Mouse (Mus musculus) B cell, adult 2 months (primary cell): ENCODE results near the gene Odf3l1.

Experiments
- DNase-seq, 2 experiments: peaks; one replicate each; pipeline ENCODE4 v3.0.0; 2022

The Odf3l1 gene

GRCm38 (mm10) chr9:56881539-56882082, 17.1 kb upstream of the Odf3l1 start:
- no peak for DNase-seq

GRCm38 (mm10) chr9:56880790-56881189, 16.3 kb upstream of the Odf3l1 start:
- no peak for DNase-seq

- DNase-seq: no peak
Observed at GRCm38 (mm10) chr9:56877284-56877683, 12.8 kb upstream of the Odf3l1 start.

- DNase-seq: no peak
Observed at GRCm38 (mm10) chr9:56876784-56877183, 12.3 kb upstream of the Odf3l1 start.

- no peak for DNase-seq
Observed at GRCm38 (mm10) chr9:56873097-56873496, 8.6 kb upstream of the Odf3l1 start.

GRCm38 (mm10) chr9:56872105-56872903, 7.8 kb upstream of the Odf3l1 start:
- no peak for DNase-seq

GRCm38 (mm10) chr9:56871191-56871590, 6.7 kb upstream of the Odf3l1 start:
- no peak for DNase-seq

- no peak for DNase-seq
Observed at GRCm38 (mm10) chr9:56870778-56871177, 6.3 kb upstream of the Odf3l1 start.

GRCm38 (mm10) chr9:56869552-56869951, 5.1 kb upstream of the Odf3l1 start:
- no peak for DNase-seq

- DNase-seq: no peak
Observed at GRCm38 (mm10) chr9:56868292-56868691, 3.8 kb upstream of the Odf3l1 start.

GRCm38 (mm10) chr9:56866430-56866829, 2.0 kb upstream of the Odf3l1 start:
- no peak for DNase-seq

- no peak for DNase-seq
Observed at GRCm38 (mm10) chr9:56865673-56866400, 1.4 kb upstream of the Odf3l1 start.

GRCm38 (mm10) chr9:56864832-56865231, 353 bp upstream of the Odf3l1 start, which contains the start of gene Cspg4:
TSS of gene Cspg4 (plus strand) at chr9:56865033.
- DNase-seq: no peak

- DNase-seq: no peak
Observed at GRCm38 (mm10) chr9:56862863-56863262, 1.6 kb downstream of the Odf3l1 start.

GRCm38 (mm10) chr9:56860486-56861269, 3.8 kb downstream of the Odf3l1 start:
- no peak for DNase-seq

GRCm38 (mm10) chr9:56860035-56860434, 4.4 kb downstream of the Odf3l1 start:
- DNase-seq: no peak

- no peak for DNase-seq
Observed at GRCm38 (mm10) chr9:56857463-56857862, 7.0 kb downstream of the Odf3l1 start.

GRCm38 (mm10) chr9:56851778-56852177, 12.7 kb downstream of the Odf3l1 start:
- DNase-seq: no peak

- DNase-seq: no peak
Observed at GRCm38 (mm10) chr9:56850905-56851252, 13.6 kb downstream of the Odf3l1 start.

GRCm38 (mm10) chr9:56850128-56850904, 14.2 kb downstream of the Odf3l1 start:
- no peak for DNase-seq

- DNase-seq: peak; percentile 40 to 43
Observed at GRCm38 (mm10) chr9:56847523-56847922, 17.0 kb downstream of the Odf3l1 start.

- DNase-seq: no peak
Observed at GRCm38 (mm10) chr9:56844644-56845043, 19.8 kb downstream of the Odf3l1 start.
